Mouse (Mus musculus) liver, postnatal 0 days (tissue): ENCODE measurements around the gene Zfp318. TPM values are rescaled to one million over a fixed set of nuclear protein-coding genes. Genes with fewer than 3 reads are reported as not detected.

Experiments used
- ATAC-seq: fragments of 200-750 bp; cut with Nextera tagmentation; 2 replicates; pipeline ENCODE4 v1.8.0; 2017; ENCODE audit warnings: mild to moderate bottlenecking, moderate library complexity
- DNase-seq: peaks from one replicate; pipeline ENCODE4 v3.0.0-alpha.2; 2016
- H3K27ac ChIP-seq: fragments of 300-500 bp; sonication (generic); 2 replicates; pipeline ENCODE4 v1.5.1; 2014; ENCODE audit warnings: antibody characterized with exemption, moderate library complexity, mild to moderate bottlenecking, low read depth
- H3K27me3 ChIP-seq: fragments of 300-500 bp; sonication (generic); 2 replicates; pipeline ENCODE4 v1.6.1; 2014; ENCODE audit warnings: low read length, control low read depth, mixed read lengths; ENCODE audit not compliant: insufficient read depth
- H3K36me3 ChIP-seq: fragments of 300-500 bp; sonication (generic); replicated peaks from 2 replicates; pipeline ENCODE4 v1.6.1; 2014; ENCODE audit warnings: mild to moderate bottlenecking, control low read depth, low read length, moderate library complexity, mixed read lengths; ENCODE audit not compliant: insufficient read depth
- H3K4me1 ChIP-seq: fragments of 300-500 bp; sonication (generic); 2 replicates; pipeline ENCODE4 v1.6.1; 2014; ENCODE audit warnings: antibody characterized with exemption, mild to moderate bottlenecking, control low read depth; ENCODE audit not compliant: insufficient read depth
- H3K4me2 ChIP-seq: fragments of 300-500 bp; sonication (generic); 2 replicates; pipeline ENCODE4 v1.6.1; 2014; ENCODE audit warnings: low read depth, mild to moderate bottlenecking, low read length, moderate library complexity, mixed read lengths
- H3K4me3 ChIP-seq: fragments of 300-500 bp; sonication (generic); 2 replicates; pipeline ENCODE4 v1.5.1; 2014; ENCODE audit warnings: low read depth, low read length
- H3K9ac ChIP-seq: fragments of 300-500 bp; sonication (generic); replicated peaks from 2 replicates; pipeline ENCODE4 v1.6.1; 2014; ENCODE audit warnings: mild to moderate bottlenecking, moderate library complexity
- H3K9me3 ChIP-seq: fragments of 300-500 bp; sonication (generic); 2 replicates; pipeline ENCODE4 v1.6.1; 2016; ENCODE audit warnings: mild to moderate bottlenecking, control low read depth, low read length, mixed read lengths
- CTCF ChIP-seq: sonication (generic); IDR thresholded peaks from 2 replicates; pipeline ENCODE4 v1.5.1; 2016; ENCODE audit warnings: antibody characterized with exemption, low read depth
- EP300 ChIP-seq: IDR thresholded peaks from 2 replicates; pipeline ENCODE4 v1.6.1; 2016; ENCODE audit warnings: antibody characterized with exemption, low read depth, mild to moderate bottlenecking
- whole genome bisulfite sequencing: fragments of 180-500 bp; shearing (Covaris S2); extraction: QIAGEN DNeasy Blood & Tissue Kit; methylation state at CpG from one replicate; pipeline ENCODE4 v1.1.7; 2014; ENCODE audit not compliant: insufficient replicate concordance; 5-methylcytosine and 5-hydroxymethylcytosine counted together
- polyA plus RNA-seq: library from polyadenylated mRNA; unstranded; fragments of >200 nt; fragmentation: Nextera tagmentation; extraction: Ambion mirVana; gene quantifications from 2 replicates; pipeline ENCODE4 v1.2.1, GENCODE M21; 2015

Gene Zfp318
- polyA plus RNA-seq, 1 experiment from 2014 or later, result 2.2 TPM

GRCm38 (mm10) chr17:46454539-46454938 lies 71.0 kb downstream of the Zfp318 start:
- Histone ChIP-seq H3K4me2 (0 out of 2 replicates have a peak overlapping the region, but pooled peaks have one; percentile 51), H3K4me3 (no peak overlapping the region), H3K4me1 (peaks cover 10% of the 10 kb centered on the region), H3K36me3 (no peaks in the 10 kb centered on the region), H3K9ac (no peak overlapping the region), H3K27ac (no peak overlapping the region), H3K9me3 (no peaks in the 10 kb centered on the region), H3K27me3 (peaks cover 53% of the 10 kb centered on the region)
- TF ChIP-seq EP300 (no peak), CTCF (no peak)
- WGBS, result 7% methylated on average over 9 of the region's 9 CpGs
- ATAC-seq (no peak), DNase-seq (no peak)

- H3K4me2 ChIP-seq, result peak overlapping the region; percentile 51
- ATAC-seq (no peak), DNase-seq (peak; percentile 52)
- H3K27ac ChIP-seq, result no peak overlapping the region
- H3K27me3 ChIP-seq, result peaks cover 60% of the 10 kb centered on the region
- TF ChIP-seq EP300 (no peak), CTCF (no peak)
- 1% methylated on average over 33 of the region's 33 CpGs for WGBS
- H3K4me3 ChIP-seq, result peak overlapping the region; percentile 14; the same call in 1 of the 2 replicates
- H3K4me1 ChIP-seq, result peaks cover 10% of the 10 kb centered on the region
- H3K9me3 ChIP-seq, result no peaks in the 10 kb centered on the region
- H3K9ac ChIP-seq, result no peak overlapping the region
- no peaks in the 10 kb centered on the region for H3K36me3 ChIP-seq
Measured at GRCm38 (mm10) chr17:46455110-46455691, 71.7 kb downstream of the Zfp318 start.

GRCm38 (mm10) chr17:46457791-46458190 lies 74.3 kb downstream of the Zfp318 start:
- H3K4me1 ChIP-seq, result peaks cover 13% of the 10 kb centered on the region
- no peak overlapping the region for H3K9ac ChIP-seq
- H3K4me2 ChIP-seq, result no peak overlapping the region
- no peak overlapping the region for H3K27ac ChIP-seq
- peaks cover 70% of the 10 kb centered on the region for H3K27me3 ChIP-seq
- TF ChIP-seq EP300 (no peak), CTCF (peak; percentile 63)
- ATAC-seq (no peak), DNase-seq (peak; percentile 60)
- no peaks in the 10 kb centered on the region for H3K9me3 ChIP-seq
- H3K36me3 ChIP-seq, result no peaks in the 10 kb centered on the region
- 9% methylated on average over 10 of the region's 10 CpGs for WGBS
- no peak overlapping the region for H3K4me3 ChIP-seq

- Histone ChIP-seq H3K27me3 (peaks cover 66% of the 10 kb centered on the region), H3K9ac (no peak overlapping the region), H3K4me1 (peaks cover 7% of the 10 kb centered on the region), H3K9me3 (no peaks in the 10 kb centered on the region), H3K4me3 (no peak overlapping the region), H3K27ac (no peak overlapping the region), H3K4me2 (no peak overlapping the region), H3K36me3 (no peaks in the 10 kb centered on the region)
- no peak for ATAC-seq
- no peak for DNase-seq
- 41% methylated on average over 3 of the region's 3 CpGs for WGBS
- no peak for TF ChIP-seq CTCF
- TF ChIP-seq EP300, result no peak
Measured at GRCm38 (mm10) chr17:46458439-46458838, 74.9 kb downstream of the Zfp318 start.

- Histone ChIP-seq H3K4me1 (peaks cover 3% of the 10 kb centered on the region; the same call in 1 of the 2 replicates), H3K4me3 (peak overlapping the region; percentile 19; the same call in 1 of the 2 replicates), H3K4me2 (peak overlapping the region; percentile 53), H3K27me3 (peaks cover 45% of the 10 kb centered on the region), H3K9ac (no peak overlapping the region), H3K36me3 (no peaks in the 10 kb centered on the region), H3K27ac (no peak overlapping the region), H3K9me3 (no peaks in the 10 kb centered on the region)
- DNase-seq, result no peak
- ATAC-seq, result no peak
- TF ChIP-seq EP300 (no peak), CTCF (no peak)
- 3% methylated on average over 28 of the region's 32 CpGs for WGBS
Measured at GRCm38 (mm10) chr17:46460673-46461072, 77.1 kb downstream of the Zfp318 start.

GRCm38 (mm10) chr17:46461347-46461746 lies 77.8 kb downstream of the Zfp318 start:
- Histone ChIP-seq H3K27me3 (peaks cover 39% of the 10 kb centered on the region), H3K27ac (no peak overlapping the region), H3K4me3 (0 out of 2 replicates have a peak overlapping the region, but pooled peaks have one; percentile 19), H3K9me3 (no peaks in the 10 kb centered on the region), H3K36me3 (no peaks in the 10 kb centered on the region), H3K4me1 (peaks cover 3% of the 10 kb centered on the region; the same call in 1 of the 2 replicates), H3K4me2 (peak overlapping the region; percentile 53; the same call in 1 of the 2 replicates), H3K9ac (no peak overlapping the region)
- DNase-seq (no peak), ATAC-seq (no peak)
- TF ChIP-seq EP300, result no peak
- no peak for TF ChIP-seq CTCF
- 17% methylated on average over 8 of the region's 8 CpGs for WGBS
